Mouse (Mus musculus): ENCODE measurements around the gene Bzw2. TPM values are rescaled to one million over a fixed set of nuclear protein-coding genes. Genes with fewer than 3 reads are reported as not detected.

The Bzw2 gene
- polyA plus RNA-seq, 1 experiment from 2014 or later: 285 TPM

DNA sequence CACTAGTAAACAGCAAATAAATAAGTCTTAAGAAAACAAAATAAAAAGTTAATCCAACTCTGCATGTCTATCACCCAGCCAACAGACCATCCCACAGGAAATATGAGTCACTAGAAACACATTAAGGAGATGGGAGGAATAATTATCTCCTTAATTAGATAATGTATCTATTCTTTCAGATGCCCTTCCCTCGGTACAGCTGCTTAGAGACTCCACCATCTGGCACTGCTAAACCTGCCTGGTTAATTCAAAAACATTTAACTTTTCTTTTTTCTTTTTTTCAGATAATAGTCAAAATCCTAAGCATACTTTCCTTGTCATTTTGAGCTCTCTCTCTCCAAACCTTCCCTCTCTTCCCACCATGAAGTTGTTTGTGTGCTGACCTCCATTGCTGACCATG lies 92.0 kb downstream of the Bzw2 start:
- H3K36me3 ChIP-seq: no peaks in the 10 kb centered on the region
- H3K4me2 ChIP-seq: no peak overlapping the region
- no peak overlapping the region for H3K9ac ChIP-seq (replicated peaks)
- WGBS: 70% methylated on average over 1 of the region's 1 CpGs
- H3K9me3 ChIP-seq: peaks cover 5% of the 10 kb centered on the region; the same call in 1 of the 2 replicates
- no peaks in the 10 kb centered on the region for H3K27me3 ChIP-seq
- H3K4me3 ChIP-seq (replicated peaks): no peak overlapping the region
- no peak overlapping the region for H3K27ac ChIP-seq
- no peak for ATAC-seq (ENCODE audit: insufficient number of reproducible peaks, insufficient read depth, low FRiP score, low TSS enrichment, low read depth)
- no peaks in the 10 kb centered on the region for H3K4me1 ChIP-seq (replicated peaks)

DNA sequence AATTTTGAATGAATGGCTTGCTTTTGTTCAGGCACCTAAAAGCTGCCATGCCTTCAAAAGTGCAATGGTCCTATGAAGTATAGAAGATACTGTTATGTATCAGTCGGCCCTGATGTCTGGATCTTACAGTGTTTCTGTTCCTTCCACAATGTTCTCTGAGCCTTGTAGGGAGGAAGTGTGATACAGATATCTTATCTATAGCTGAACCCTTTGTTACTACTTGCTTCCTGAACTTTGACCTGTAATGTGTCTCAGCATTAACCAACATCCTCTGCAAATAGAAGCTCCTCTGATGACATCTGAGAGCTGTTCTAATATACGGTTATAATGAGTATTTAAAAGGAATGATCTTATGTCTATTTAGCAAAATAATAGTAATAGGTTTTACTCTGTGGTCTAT lies 100.2 kb downstream of the Bzw2 start:
- Histone ChIP-seq H3K4me2 (no peak overlapping the region), H3K36me3 (no peaks in the 10 kb centered on the region), H3K4me3 (replicated peaks) (no peak overlapping the region), H3K9ac (replicated peaks) (no peak overlapping the region), H3K4me1 (replicated peaks) (no peaks in the 10 kb centered on the region), H3K9me3 (no peaks in the 10 kb centered on the region), H3K27ac (no peak overlapping the region), H3K27me3 (no peaks in the 10 kb centered on the region)
- ATAC-seq (ENCODE audit: insufficient number of reproducible peaks, insufficient read depth, low FRiP score, low TSS enrichment, low read depth): no peak
- 83% methylated on average over 2 of the region's 2 CpGs for WGBS

GRCm38 (mm10) chr12:36050276-36050675 lies 107.6 kb downstream of the Bzw2 start:
- no peak overlapping the region for H3K4me3 ChIP-seq (replicated peaks)
- no peaks in the 10 kb centered on the region for H3K27me3 ChIP-seq
- H3K9ac ChIP-seq (replicated peaks): no peak overlapping the region
- H3K36me3 ChIP-seq: no peaks in the 10 kb centered on the region
- H3K9me3 ChIP-seq: no peaks in the 10 kb centered on the region
- no peak for ATAC-seq (ENCODE audit: insufficient number of reproducible peaks, insufficient read depth, low FRiP score, low TSS enrichment, low read depth)
- H3K27ac ChIP-seq: no peak overlapping the region
- no peak overlapping the region for H3K4me2 ChIP-seq
- peaks cover 13% of the 10 kb centered on the region for H3K4me1 ChIP-seq (replicated peaks)
- WGBS: 81% methylated on average over 1 of the region's 1 CpGs

GRCm38 (mm10) chr12:36047593-36047992 lies 110.3 kb downstream of the Bzw2 start:
- Histone ChIP-seq H3K27ac (no peak overlapping the region), H3K4me1 (replicated peaks) (peaks cover 13% of the 10 kb centered on the region), H3K4me2 (no peak overlapping the region), H3K9ac (replicated peaks) (no peak overlapping the region), H3K36me3 (no peaks in the 10 kb centered on the region), H3K9me3 (no peaks in the 10 kb centered on the region), H3K4me3 (replicated peaks) (no peak overlapping the region), H3K27me3 (no peaks in the 10 kb centered on the region)
- no peak; the same call in 1 of the 2 replicates for ATAC-seq (ENCODE audit: insufficient number of reproducible peaks, insufficient read depth, low FRiP score, low TSS enrichment, low read depth)
- WGBS: 49% methylated on average over 2 of the region's 2 CpGs

DNA sequence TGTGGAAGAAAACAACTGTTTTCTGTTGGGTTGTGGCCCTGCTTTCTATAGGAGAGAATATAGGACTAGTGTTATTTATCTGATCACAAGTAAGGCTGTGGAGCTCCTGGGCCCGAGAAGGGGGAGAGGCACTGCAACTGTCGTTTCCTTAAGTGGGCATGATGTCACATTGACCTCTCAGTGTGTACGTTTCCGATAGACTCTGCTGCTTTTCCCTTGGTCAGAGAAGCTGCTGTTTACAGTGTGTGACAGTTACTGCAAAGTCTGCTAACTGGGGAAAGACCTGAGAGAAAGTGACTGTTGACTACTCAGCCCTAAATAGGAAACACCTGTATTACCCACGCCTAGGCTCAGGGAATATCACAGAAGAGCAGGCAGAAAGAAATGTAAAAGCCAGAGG lies 111.7 kb downstream of the Bzw2 start:
- 16% methylated on average over 5 of the region's 5 CpGs for WGBS
- Histone ChIP-seq H3K27ac (no peak overlapping the region), H3K27me3 (no peaks in the 10 kb centered on the region), H3K4me2 (no peak overlapping the region), H3K4me3 (replicated peaks) (no peak overlapping the region), H3K36me3 (no peaks in the 10 kb centered on the region), H3K9ac (replicated peaks) (no peak overlapping the region), H3K9me3 (no peaks in the 10 kb centered on the region), H3K4me1 (replicated peaks) (peaks cover 14% of the 10 kb centered on the region)
- ATAC-seq (ENCODE audit: insufficient number of reproducible peaks, insufficient read depth, low FRiP score, low TSS enrichment, low read depth): no peak

DNA sequence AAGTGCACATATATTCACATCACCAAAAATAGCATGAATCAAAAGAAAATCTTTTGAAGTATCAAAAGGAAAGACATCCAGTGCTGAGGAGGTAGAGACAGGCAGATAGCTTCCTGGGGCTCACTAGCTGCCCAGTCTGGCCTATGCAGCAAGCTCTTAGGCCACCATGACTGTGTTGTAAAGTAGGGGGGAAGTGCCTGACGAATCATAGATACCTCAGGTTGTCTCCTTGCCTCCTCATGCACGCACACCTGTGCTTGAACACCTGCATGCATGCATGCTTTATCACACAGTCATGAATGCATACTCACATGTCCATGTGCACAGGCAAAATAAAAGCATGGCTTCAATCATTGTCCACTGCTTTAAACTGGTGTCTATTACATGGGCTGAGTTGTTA lies 113.2 kb downstream of the Bzw2 start:
- no peak overlapping the region for H3K9ac ChIP-seq (replicated peaks)
- H3K4me3 ChIP-seq (replicated peaks): no peak overlapping the region
- WGBS: 84% methylated on average over 2 of the region's 2 CpGs
- H3K4me2 ChIP-seq: no peak overlapping the region
- H3K36me3 ChIP-seq: no peaks in the 10 kb centered on the region
- H3K9me3 ChIP-seq: no peaks in the 10 kb centered on the region
- H3K27ac ChIP-seq: no peak overlapping the region
- no peak for ATAC-seq (ENCODE audit: insufficient number of reproducible peaks, insufficient read depth, low FRiP score, low TSS enrichment, low read depth)
- peaks cover 22% of the 10 kb centered on the region for H3K4me1 ChIP-seq (replicated peaks)
- H3K27me3 ChIP-seq: no peaks in the 10 kb centered on the region

GRCm38 (mm10) chr12:36042348-36042778 lies 115.5 kb downstream of the Bzw2 start, which contains the start of gene Tspan13:
Gene Tspan13 (minus strand): TSS chr12:36042500.
- Histone ChIP-seq H3K9me3 (no peaks in the 10 kb centered on the region), H3K4me2 (peak within 1 kb of the TSS; percentile 85), H3K9ac (replicated peaks) (peak within 1 kb of the TSS; percentile 80), H3K36me3 (no peaks in the 10 kb centered on the region), H3K4me3 (replicated peaks) (peak within 1 kb of the TSS; percentile 84), H3K27me3 (no peaks in the 10 kb centered on the region), H3K27ac (no peak within 1 kb of the TSS), H3K4me1 (replicated peaks) (peaks cover 18% of the 10 kb centered on the region)
- 0% methylated on average over 35 of the region's 35 CpGs for WGBS
- ATAC-seq (ENCODE audit: insufficient number of reproducible peaks, insufficient read depth, low FRiP score, low TSS enrichment, low read depth): peak; percentile 96

Other genes with a start within 250 kb of the Bzw2 start
- gene Agr3, start 232.5 kb downstream of the Bzw2 start, polyA plus RNA-seq (2016; fragmentation: Nextera tagmentation; extraction: Ambion mirVana): not detected in 2 replicates
- not detected in 2 replicates for gene Agr2, start 165.2 kb downstream of the Bzw2 start, polyA plus RNA-seq (2016; fragmentation: Nextera tagmentation; extraction: Ambion mirVana)
- gene Tspan13, start 115.6 kb downstream of the Bzw2 start, polyA plus RNA-seq (2016; fragmentation: Nextera tagmentation; extraction: Ambion mirVana): 59.8 and 67.8 TPM in 2 replicates
- gene Ankmy2, start 966 bp downstream of the Bzw2 start, polyA plus RNA-seq (2016; fragmentation: Nextera tagmentation; extraction: Ambion mirVana): 27.5 and 29.2 TPM in 2 replicates
- gene Lrrc72, start 95.3 kb upstream of the Bzw2 start, polyA plus RNA-seq (2016; fragmentation: Nextera tagmentation; extraction: Ambion mirVana): not detected in 2 replicates
- 44.2 and 47.6 TPM in 2 replicates for gene Sostdc1, start 156.1 kb upstream of the Bzw2 start, polyA plus RNA-seq (2016; fragmentation: Nextera tagmentation; extraction: Ambion mirVana)
- gene Ispd, start 223.4 kb upstream of the Bzw2 start, polyA plus RNA-seq (2016; fragmentation: Nextera tagmentation; extraction: Ambion mirVana): 7.2 and 7.6 TPM in 2 replicates
- 2.0 and 2.7 TPM in 2 replicates for gene D630036H23Rik, start 224.1 kb upstream of the Bzw2 start, polyA plus RNA-seq (2016; fragmentation: Nextera tagmentation; extraction: Ambion mirVana)

All from limb, embryonic 12.5 days (tissue).